Mouse (Mus musculus) heart, embryonic 15.5 days (tissue): ENCODE results near the gene Atad2b. TPM values are rescaled to one million over a fixed set of nuclear protein-coding genes. Genes with fewer than 3 reads are reported as not detected.
A peak's percentile ranks its signal among the peaks of the same experiment; 100 is the strongest.
"Not testable (repeated sequence)": the region's sequence is repeated elsewhere in the genome, so short reads cannot be mapped to it uniquely, and the experiment has no call there.

Source experiments
- ATAC-seq: fragments of 200-750 bp; cut with Nextera tagmentation; replicated peaks from 2 replicates; pipeline ENCODE4 v1.8.0; 2017; ENCODE audit warnings: low read depth, moderate TSS enrichment; ENCODE audit not compliant: insufficient number of reproducible peaks, insufficient read depth, low FRiP score
- H3K27ac ChIP-seq: fragments of 300-500 bp; sonication (generic); 2 replicates; pipeline ENCODE4 v1.5.1; 2015; ENCODE audit warnings: mild to moderate bottlenecking, inconsistent platforms
- H3K27me3 ChIP-seq: fragments of 300-500 bp; sonication (generic); 2 replicates; pipeline ENCODE4 v1.6.1; 2015; ENCODE audit warnings: inconsistent platforms
- H3K36me3 ChIP-seq: fragments of 300-500 bp; sonication (generic); 2 replicates; pipeline ENCODE4 v1.6.1; 2015; ENCODE audit warnings: mild to moderate bottlenecking, inconsistent platforms
- H3K4me1 ChIP-seq: fragments of 300-500 bp; sonication (generic); replicated peaks from 2 replicates; pipeline ENCODE4 v1.6.1; 2015; ENCODE audit warnings: inconsistent platforms
- H3K4me2 ChIP-seq: fragments of 300-500 bp; sonication (generic); 2 replicates; pipeline ENCODE4 v1.6.1; 2015; ENCODE audit warnings: inconsistent platforms, mild to moderate bottlenecking, moderate library complexity
- H3K4me3 ChIP-seq: fragments of 300-500 bp; sonication (generic); 2 replicates; pipeline ENCODE4 v1.5.1; 2015; ENCODE audit warnings: mild to moderate bottlenecking, inconsistent platforms
- H3K9ac ChIP-seq: fragments of 300-500 bp; sonication (generic); 2 replicates; pipeline ENCODE4 v1.6.1; 2015; ENCODE audit warnings: mild to moderate bottlenecking, inconsistent platforms
- H3K9me3 ChIP-seq: fragments of 300-500 bp; sonication (generic); replicated peaks from 2 replicates; pipeline ENCODE4 v1.6.1; 2016; ENCODE audit warnings: inconsistent platforms
- WGBS: fragments of 180-500 bp; shearing (Covaris S2); methylation state at CpG from one replicate; pipeline ENCODE4 v1.1.7; 2015; ENCODE audit warnings: mixed read lengths; 5-methylcytosine and 5-hydroxymethylcytosine counted together
- polyA plus RNA-seq: library from polyadenylated mRNA; unstranded; fragments of >200 nt; fragmentation: Nextera tagmentation; extraction: Ambion mirVana; gene quantifications from 2 replicates; pipeline ENCODE4 v1.2.1, GENCODE M21; 2015

Atad2b gene
- polyA plus RNA-seq, 1 experiment from 2014 or later: 6.0 TPM

DNA sequence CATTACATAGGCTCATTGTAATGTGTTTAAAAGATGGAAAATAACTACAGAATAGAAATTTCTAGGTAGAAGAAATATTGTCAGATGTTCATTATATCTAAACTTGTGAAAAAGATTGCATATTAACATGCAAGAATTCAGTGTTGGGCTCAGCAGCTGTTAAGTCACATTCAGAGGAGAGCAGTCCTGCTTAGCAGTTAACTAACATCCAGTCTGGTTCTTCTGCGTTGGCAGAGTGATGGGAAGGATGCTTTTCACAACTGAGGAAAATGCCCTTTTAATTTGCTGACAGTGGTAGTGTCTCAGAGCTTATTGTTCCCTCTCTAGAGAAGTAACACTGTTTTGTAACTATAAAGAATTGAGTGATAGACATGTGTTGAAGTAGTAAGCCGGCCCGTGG is 88.2 kb downstream of the Atad2b start:
- Histone ChIP-seq H3K27me3 (no peaks in the 10 kb centered on the region), H3K4me1 (no peaks in the 10 kb centered on the region), H3K27ac (no peak overlapping the region), H3K4me3 (no peak overlapping the region), H3K36me3 (peaks cover 4% of the 10 kb centered on the region; the same call in 1 of the 2 replicates), H3K4me2 (no peak overlapping the region), H3K9ac (no peak overlapping the region), H3K9me3 (no peaks in the 10 kb centered on the region)
- no peak for ATAC-seq
- 82% methylated on average over 3 of the region's 3 CpGs for WGBS

DNA sequence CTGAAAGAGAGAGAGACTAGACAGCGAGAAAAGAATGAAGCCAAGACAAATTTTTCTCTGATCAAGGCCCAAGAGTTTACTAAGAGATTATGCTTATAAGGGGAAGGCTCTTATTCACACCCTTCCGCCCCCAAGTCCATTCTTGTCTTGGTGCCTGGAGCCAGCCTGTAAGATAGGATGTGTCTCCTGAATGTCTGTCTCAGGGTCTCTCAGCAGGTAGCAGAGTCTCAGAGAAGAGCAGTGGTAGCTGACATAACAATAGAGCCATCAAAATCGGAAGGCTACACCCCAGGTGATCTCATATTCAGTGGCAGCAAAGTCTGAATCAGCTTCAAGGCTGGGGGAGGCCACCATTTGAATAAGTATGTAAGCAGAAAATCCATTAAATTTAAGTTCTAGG is 88.6 kb downstream of the Atad2b start:
- WGBS: 76% methylated on average over 3 of the region's 3 CpGs
- not testable (repeated sequence) for H3K36me3 ChIP-seq, H3K9ac ChIP-seq, H3K4me1 ChIP-seq, H3K9me3 ChIP-seq, H3K4me3 ChIP-seq, H3K27me3 ChIP-seq, H3K27ac ChIP-seq, H3K4me2 ChIP-seq, ATAC-seq

DNA sequence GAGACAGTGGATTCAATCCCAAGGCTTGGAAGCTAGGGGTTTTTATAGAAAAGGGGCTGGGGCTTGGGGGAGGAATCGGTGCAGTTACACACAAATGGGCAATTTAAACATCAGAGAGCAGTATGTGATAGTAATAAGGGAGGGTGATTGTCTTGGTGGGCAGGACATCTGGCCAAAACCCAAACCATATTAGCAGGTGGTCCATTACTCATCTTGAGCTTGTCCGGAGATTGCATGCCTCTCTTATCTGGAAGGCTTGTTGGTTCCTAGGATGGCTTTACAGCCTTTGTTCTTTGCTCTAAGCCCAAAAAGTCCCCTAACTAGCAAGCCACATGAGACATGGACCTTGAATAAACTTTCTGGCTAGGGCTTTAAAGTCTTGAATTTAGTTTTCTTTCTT is 91.5 kb downstream of the Atad2b start:
- not testable (repeated sequence) for H3K4me1 ChIP-seq, H3K27ac ChIP-seq, H3K9ac ChIP-seq, H3K9me3 ChIP-seq, ATAC-seq, H3K4me3 ChIP-seq, H3K4me2 ChIP-seq, H3K27me3 ChIP-seq
- peaks cover 11% of the 10 kb centered on the region for H3K36me3 ChIP-seq
- WGBS: 55% methylated on average over 2 of the region's 2 CpGs

DNA sequence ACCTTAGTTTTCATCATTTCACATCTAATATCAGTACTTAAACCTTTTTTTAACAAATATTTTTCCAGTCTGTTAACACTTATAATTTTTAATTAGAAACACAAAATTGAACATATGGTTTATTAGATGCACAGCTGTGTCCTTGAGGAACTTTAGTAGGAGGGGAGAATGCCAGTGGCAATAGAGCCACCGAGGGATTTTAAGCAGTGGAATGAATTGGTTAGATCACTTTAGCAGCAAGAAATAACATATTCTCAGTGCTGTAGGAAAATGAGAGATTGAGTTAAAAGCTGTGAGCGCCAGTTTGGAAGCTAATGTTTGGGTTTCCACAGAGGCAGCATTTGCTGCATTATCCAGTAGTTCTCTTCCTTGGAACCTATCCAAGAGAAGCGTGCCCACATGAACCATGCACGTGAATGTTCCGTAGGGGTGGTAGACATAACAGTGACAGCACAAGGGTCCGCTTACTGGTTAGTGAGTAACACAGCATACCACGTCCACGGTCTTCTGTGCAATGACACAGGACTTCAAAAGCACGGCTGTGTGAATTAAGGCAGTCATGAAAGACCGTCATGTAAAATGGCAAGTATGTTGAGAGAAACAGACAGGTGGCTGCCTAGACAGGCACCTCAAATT is 108.2 kb downstream of the Atad2b start:
- 88% methylated on average over 10 of the region's 10 CpGs for WGBS
- Histone ChIP-seq H3K9me3 (no peaks in the 10 kb centered on the region), H3K9ac (no peak overlapping the region), H3K4me1 (no peaks in the 10 kb centered on the region), H3K27ac (no peak overlapping the region), H3K27me3 (no peaks in the 10 kb centered on the region), H3K36me3 (peaks cover 24% of the 10 kb centered on the region), H3K4me3 (no peak overlapping the region), H3K4me2 (no peak overlapping the region)
- ATAC-seq: no peak

DNA sequence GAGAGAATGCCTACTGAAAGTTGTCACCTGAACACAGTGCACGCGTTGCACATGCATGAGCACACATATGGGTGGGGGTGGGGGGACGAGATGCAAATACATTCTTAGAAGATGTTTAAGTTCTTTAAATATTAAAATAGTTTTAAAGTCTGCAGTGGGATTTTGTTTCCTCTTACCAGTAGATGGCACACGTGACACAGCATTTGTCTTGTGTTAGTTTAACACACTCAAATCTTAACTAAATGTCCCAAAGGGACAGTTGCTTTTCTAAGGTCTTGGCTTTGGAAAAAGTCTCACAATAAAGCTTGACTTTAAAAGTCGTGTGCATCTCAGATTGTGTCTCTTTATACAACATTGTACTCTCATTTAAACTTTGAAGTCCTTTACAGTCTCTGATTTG is 111.9 kb downstream of the Atad2b start:
- WGBS: 74% methylated on average over 5 of the region's 5 CpGs
- Histone ChIP-seq H3K4me2 (no peak overlapping the region), H3K27ac (no peak overlapping the region), H3K27me3 (no peaks in the 10 kb centered on the region), H3K36me3 (peaks cover 38% of the 10 kb centered on the region), H3K9me3 (no peaks in the 10 kb centered on the region), H3K4me1 (no peaks in the 10 kb centered on the region), H3K9ac (no peak overlapping the region), H3K4me3 (no peak overlapping the region)
- ATAC-seq: no peak

DNA sequence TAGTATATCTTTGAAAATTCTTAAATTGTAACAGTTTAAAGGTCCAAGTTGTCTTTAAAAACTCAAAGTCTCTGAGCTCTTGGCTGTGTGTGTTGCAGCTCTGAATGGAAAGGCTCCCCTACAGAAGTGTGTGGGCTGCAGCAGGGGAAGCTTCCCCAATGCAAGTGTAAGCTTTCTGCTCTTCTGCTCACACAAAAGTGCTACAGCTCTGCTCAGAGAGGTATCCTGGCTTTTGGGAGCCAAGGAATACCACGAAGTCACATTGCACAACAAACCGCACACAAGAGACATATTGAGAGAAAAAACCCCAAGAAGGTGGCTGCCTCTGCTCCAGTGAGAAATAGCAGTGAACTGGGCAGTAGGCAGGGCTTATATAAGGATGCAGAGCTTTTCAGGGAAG is 120.9 kb downstream of the Atad2b start:
- no peak overlapping the region for H3K4me2 ChIP-seq
- H3K9me3 ChIP-seq: no peaks in the 10 kb centered on the region
- no peak overlapping the region for H3K4me3 ChIP-seq
- WGBS: 90% methylated on average over 2 of the region's 2 CpGs
- no peak overlapping the region for H3K9ac ChIP-seq
- peaks cover 29% of the 10 kb centered on the region for H3K36me3 ChIP-seq
- H3K27me3 ChIP-seq: no peaks in the 10 kb centered on the region
- ATAC-seq: no peak
- H3K27ac ChIP-seq: no peak overlapping the region
- H3K4me1 ChIP-seq: no peaks in the 10 kb centered on the region

DNA sequence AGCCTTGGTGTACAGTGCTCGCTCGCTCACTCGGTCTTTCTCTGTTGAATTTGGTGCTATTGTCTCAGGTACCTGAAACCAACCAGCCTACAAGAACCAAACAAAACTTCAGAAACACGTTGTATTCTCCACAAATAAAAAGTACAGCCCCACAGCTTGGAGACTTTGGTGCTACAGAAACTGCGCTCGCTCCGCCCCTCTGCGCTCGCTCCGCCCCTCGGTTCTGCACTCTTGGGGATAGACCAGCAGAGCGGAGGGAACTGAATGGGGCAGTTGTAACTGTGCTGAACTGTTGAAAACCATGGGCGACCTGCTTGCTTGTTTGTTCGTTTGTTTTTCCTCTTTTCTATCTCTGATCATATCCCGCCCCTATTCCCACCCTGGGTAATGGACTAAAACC is 127.0 kb downstream of the Atad2b start:
- 91% methylated on average over 15 of the region's 15 CpGs for WGBS
- ATAC-seq: no peak
- H3K36me3 ChIP-seq: peaks cover 13% of the 10 kb centered on the region

DNA sequence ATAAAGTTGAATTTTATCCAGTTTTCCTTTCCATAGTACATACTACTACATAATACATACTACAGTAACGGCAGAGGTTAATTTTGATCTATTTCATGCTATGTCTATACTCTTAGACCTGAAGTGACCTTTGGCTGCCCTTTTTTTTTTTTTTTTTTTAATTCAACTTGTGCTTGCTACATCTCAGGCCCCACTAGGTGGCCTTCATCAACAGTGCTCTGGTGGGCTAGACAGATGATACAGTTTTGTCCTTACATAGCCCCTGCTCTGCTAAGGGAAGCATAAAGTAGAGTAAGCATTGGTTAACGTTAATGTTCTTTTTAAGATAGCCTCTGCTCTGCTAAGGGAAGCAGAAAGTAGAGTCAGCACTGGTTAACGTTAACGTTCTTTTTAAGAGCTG is 131.0 kb downstream of the Atad2b start:
- WGBS: 89% methylated on average over 4 of the region's 4 CpGs
- Histone ChIP-seq H3K27me3 (no peaks in the 10 kb centered on the region), H3K4me3 (no peak overlapping the region), H3K4me1 (no peaks in the 10 kb centered on the region), H3K9ac (no peak overlapping the region), H3K9me3 (peaks cover 22% of the 10 kb centered on the region), H3K36me3 (no peaks in the 10 kb centered on the region; the same call in 1 of the 2 replicates), H3K27ac (no peak overlapping the region), H3K4me2 (no peak overlapping the region)
- ATAC-seq: no peak

More for the DNA sequence above, 127.0 kb downstream of the Atad2b start:
- Histone ChIP-seq H3K4me1 (no peaks in the 10 kb centered on the region), H3K4me2 (no peak overlapping the region), H3K27me3 (no peaks in the 10 kb centered on the region), H3K9ac (no peak overlapping the region), H3K27ac (no peak overlapping the region), H3K9me3 (no peaks in the 10 kb centered on the region), H3K4me3 (no peak overlapping the region)

DNA sequence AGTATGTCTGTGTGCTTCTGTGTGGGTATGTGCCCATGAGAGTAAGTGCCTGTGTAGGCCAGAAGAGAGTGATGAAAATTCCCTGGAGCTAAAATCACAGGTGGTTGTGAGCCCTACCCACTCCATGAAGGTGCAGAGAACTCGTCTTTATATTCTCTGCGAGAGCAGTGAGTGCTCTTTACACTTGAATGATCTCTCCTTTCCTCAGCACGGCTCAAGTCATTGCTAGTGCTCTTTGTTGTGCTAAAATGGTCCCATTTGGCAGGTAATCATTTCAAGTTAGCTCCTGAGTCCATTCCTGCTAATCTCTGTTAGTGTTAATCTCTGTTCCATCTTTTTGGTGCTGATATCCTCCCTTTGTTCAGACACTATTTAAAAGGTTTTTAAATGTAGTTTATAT is 150.4 kb downstream of the Atad2b start:
- no peak overlapping the region for H3K9ac ChIP-seq
- H3K4me1 ChIP-seq: no peaks in the 10 kb centered on the region
- H3K36me3 ChIP-seq: no peaks in the 10 kb centered on the region
- H3K27ac ChIP-seq: no peak overlapping the region
- no peaks in the 10 kb centered on the region for H3K9me3 ChIP-seq
- WGBS: 65% methylated on average over 3 of the region's 3 CpGs
- ATAC-seq: no peak
- no peaks in the 10 kb centered on the region for H3K27me3 ChIP-seq
- no peak overlapping the region for H3K4me2 ChIP-seq
- H3K4me3 ChIP-seq: no peak overlapping the region

DNA sequence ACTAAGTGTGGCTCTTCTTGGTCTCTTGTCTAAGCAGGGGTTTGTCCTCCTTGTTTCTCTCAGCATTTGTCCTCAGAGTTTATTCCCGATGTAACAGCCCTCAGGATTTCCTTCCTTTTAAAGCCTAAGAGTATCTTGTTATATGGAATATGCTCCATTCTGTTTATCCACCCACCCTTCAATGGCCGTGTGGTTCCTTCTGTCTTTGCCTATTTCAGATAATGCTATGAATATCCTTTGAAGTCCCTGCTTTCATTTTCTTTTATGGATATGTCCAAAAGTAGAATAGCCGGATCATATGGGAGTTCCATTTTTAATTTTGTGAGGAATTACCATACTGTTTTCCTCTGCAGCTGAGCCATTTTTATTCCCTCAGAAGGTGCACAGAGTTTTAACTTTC is 153.0 kb downstream of the Atad2b start:
- Histone ChIP-seq H3K27me3 (no peaks in the 10 kb centered on the region), H3K27ac (no peak overlapping the region), H3K4me3 (no peak overlapping the region), H3K4me2 (no peak overlapping the region), H3K4me1 (peaks cover 3% of the 10 kb centered on the region; the same call in 1 of the 2 replicates), H3K9me3 (no peaks in the 10 kb centered on the region), H3K9ac (no peak overlapping the region), H3K36me3 (no peaks in the 10 kb centered on the region)
- whole genome bisulfite sequencing: 75% methylated on average over 3 of the region's 3 CpGs
- no peak for ATAC-seq

DNA sequence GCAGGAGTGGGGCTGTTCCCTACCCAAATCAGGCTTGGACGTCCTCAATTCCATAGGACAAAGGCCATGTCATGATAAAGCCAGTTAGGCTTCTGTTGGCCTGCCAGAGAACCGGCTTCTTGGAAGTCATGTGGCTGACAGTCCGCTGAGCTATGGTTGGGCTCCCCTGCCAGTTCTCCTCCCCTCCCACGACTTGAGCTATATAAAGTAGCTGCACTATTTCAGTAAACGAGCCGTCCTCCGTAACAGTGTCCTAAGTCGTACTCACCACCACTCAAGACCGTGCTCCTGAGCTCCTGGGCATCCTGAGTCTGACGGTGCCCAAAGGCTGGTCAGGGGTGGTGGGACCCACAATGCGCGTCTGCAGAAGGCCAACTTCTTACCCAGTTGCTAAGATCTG is 156.0 kb downstream of the Atad2b start:
- no peak; the same call in 1 of the 2 replicates for ATAC-seq
- peaks cover 3% of the 10 kb centered on the region; the same call in 1 of the 2 replicates for H3K4me1 ChIP-seq
- H3K9me3 ChIP-seq: no peaks in the 10 kb centered on the region
- H3K4me3 ChIP-seq: no peak overlapping the region
- no peaks in the 10 kb centered on the region for H3K27me3 ChIP-seq
- peak overlapping the region; percentile 49 for H3K4me2 ChIP-seq
- H3K9ac ChIP-seq: no peak overlapping the region
- WGBS: 46% methylated on average over 12 of the region's 12 CpGs
- no peak overlapping the region for H3K27ac ChIP-seq
- no peaks in the 10 kb centered on the region for H3K36me3 ChIP-seq

DNA sequence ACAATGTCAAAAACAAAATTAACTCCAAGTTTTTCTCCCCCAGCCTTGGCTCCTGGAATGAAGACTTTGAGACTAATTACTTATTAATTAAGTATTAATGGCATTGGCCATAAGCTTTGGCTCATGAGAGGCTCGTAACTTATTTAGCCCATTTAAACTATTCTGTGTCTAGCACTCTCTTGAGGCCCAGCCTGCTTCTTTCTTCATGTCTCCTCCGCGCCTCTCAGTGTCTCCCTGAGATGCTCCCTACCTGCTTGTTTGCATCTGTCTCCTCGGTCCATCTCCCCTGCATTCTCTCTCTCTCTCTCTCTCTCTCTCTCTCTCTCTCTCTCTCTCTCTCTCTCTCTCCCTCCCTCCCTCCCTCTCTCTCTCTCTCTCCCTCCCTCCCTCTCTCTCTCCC is 164.3 kb downstream of the Atad2b start:
- Histone ChIP-seq H3K36me3 (no peaks in the 10 kb centered on the region), H3K27ac (no peak overlapping the region), H3K4me1 (no peaks in the 10 kb centered on the region), H3K4me3 (no peak overlapping the region), H3K9ac (no peak overlapping the region), H3K9me3 (0 out of 2 replicates have a peak, but pooled peaks cover 3% of the 10 kb centered on the region), H3K4me2 (no peak overlapping the region), H3K27me3 (no peaks in the 10 kb centered on the region)
- ATAC-seq: no peak
- 85% methylated on average over 4 of the region's 4 CpGs for WGBS
